Mouse (Mus musculus) CH12.LX (cell line): Measurements from ENCODE around the gene Ric8a. TPM values are rescaled to one million over a fixed set of nuclear protein-coding genes. Genes with fewer than 3 reads are reported as not detected.

Experiments
- DNase-seq: peaks from one replicate; pipeline ENCODE4 v3.0.0-alpha.2; 2013; ENCODE audit errors: extremely low read depth
- H3K27ac ChIP-seq: 2 replicates; pipeline ENCODE4 v1.5.1; 2012; ENCODE audit warnings: low read depth, mild to moderate bottlenecking, control low read depth, moderate library complexity; ENCODE audit not compliant: insufficient read depth
- H3K27me3 ChIP-seq: replicated peaks from 2 replicates; pipeline ENCODE3; 2012; ENCODE audit warnings: inconsistent platforms
- H3K36me3 ChIP-seq, 2 experiments: replicated peaks in 1 of 2; 2 replicates each; pipeline versions ENCODE3 to v1.6.1; 2012; ENCODE audit warnings: inconsistent platforms in 1 of 2, low read length in 1 of 2, mild to moderate bottlenecking in 1 of 2, mixed read lengths in 1 of 2, moderate library complexity in 1 of 2; ENCODE audit not compliant: control insufficient read depth in 1 of 2, insufficient read depth in 1 of 2
- H3K4me1 ChIP-seq, 2 experiments: 2 replicates each; pipeline ENCODE4 v1.6.1; 2012; ENCODE audit warnings: inconsistent platforms in 1 of 2, moderate library complexity in 1 of 2; ENCODE audit not compliant: insufficient read depth in 2 of 2, control insufficient read depth in 1 of 2
- H3K4me2 ChIP-seq: 2 replicates; pipeline ENCODE4 v1.6.1; 2012; ENCODE audit warnings: low read depth, mild to moderate bottlenecking, control low read depth; ENCODE audit not compliant: poor library complexity, insufficient read depth, severe bottlenecking
- H3K4me3 ChIP-seq, 3 experiments: fragments of 150-350 bp in 1 of 3; sonication (generic) in 1 of 3; replicated peaks in 1 of 3; 2 replicates each; pipeline versions ENCODE3 to v1.5.1; 2011 to 2012; ENCODE audit warnings: low read depth in 2 of 3, low read length in 2 of 3, mild to moderate bottlenecking in 2 of 3, moderate library complexity in 2 of 3, control low read depth in 1 of 3, improper control_type of control experiment in 1 of 3, inconsistent platforms in 1 of 3, mixed read lengths in 1 of 3; ENCODE audit not compliant: poor library complexity in 1 of 3
- H3K79me2 ChIP-seq: replicated peaks from 2 replicates; pipeline ENCODE4 v1.6.1; 2012; ENCODE audit warnings: mild to moderate bottlenecking, moderate library complexity; ENCODE audit not compliant: control insufficient read depth, poor library complexity, insufficient read depth, severe bottlenecking; ENCODE audit errors: extremely low read depth
- H3K9ac ChIP-seq: 2 replicates; pipeline ENCODE4 v1.6.1; 2012; ENCODE audit warnings: low read depth, mild to moderate bottlenecking, control low read depth, moderate library complexity; ENCODE audit not compliant: insufficient read depth
- H3K9me3 ChIP-seq: replicated peaks from 2 replicates; pipeline ENCODE3; 2012; ENCODE audit warnings: low read length, inconsistent platforms, mixed read lengths
- BHLHE40 ChIP-seq: IDR thresholded peaks from 2 replicates; pipeline ENCODE4 v1.6.1; 2011; ENCODE audit warnings: mild to moderate bottlenecking, low read depth, low read length, improper control_type of control experiment
- CHD1 ChIP-seq: IDR thresholded peaks from 2 replicates; pipeline ENCODE4 v1.6.1; 2012; ENCODE audit warnings: low read depth, low read length, improper control_type of control experiment, inconsistent platforms
- CTCF ChIP-seq, 2 experiments: IDR thresholded peaks in 1 of 2; conservative IDR thresholded peaks in 1 of 2; 2 replicates each; pipeline ENCODE4 v1.5.1; 2011 to 2012; ENCODE audit warnings: low read depth in 2 of 2, low read length in 2 of 2, improper control_type of control experiment in 1 of 2, inconsistent platforms in 1 of 2, mild to moderate bottlenecking in 1 of 2, moderate library complexity in 1 of 2
- E2F4 ChIP-seq: IDR thresholded peaks from 2 replicates; pipeline ENCODE4 v1.6.1; 2011; ENCODE audit warnings: low read depth, low read length, improper control_type of control experiment; ENCODE audit not compliant: insufficient replicate concordance
- ELF1 ChIP-seq: IDR thresholded peaks from 2 replicates; pipeline ENCODE4 v1.6.1; 2014; ENCODE audit warnings: low read depth, mild to moderate bottlenecking, inconsistent platforms, low read length, improper control_type of control experiment
- EP300 ChIP-seq: IDR thresholded peaks from 2 replicates; pipeline ENCODE4 v1.6.1; 2011; ENCODE audit warnings: low read length, improper control_type of control experiment
- GABPA ChIP-seq: IDR thresholded peaks from 2 replicates; pipeline ENCODE4 v1.6.1; 2012; ENCODE audit warnings: low read depth, low read length, improper control_type of control experiment, inconsistent platforms; ENCODE audit not compliant: insufficient replicate concordance
- HCFC1 ChIP-seq: IDR thresholded peaks from 2 replicates; pipeline ENCODE4 v1.6.1; 2012; ENCODE audit warnings: low read depth, mild to moderate bottlenecking, inconsistent platforms, low read length, improper control_type of control experiment
- IRF4 ChIP-seq: IDR thresholded peaks from 2 replicates; pipeline ENCODE4 v1.6.1; 2014; ENCODE audit warnings: low read depth, mild to moderate bottlenecking, inconsistent platforms, low read length, improper control_type of control experiment
- JUND ChIP-seq: conservative IDR thresholded peaks from 2 replicates; pipeline ENCODE4 v1.6.1; 2011; ENCODE audit warnings: low read depth, low read length, improper control_type of control experiment
- MAFK ChIP-seq: IDR thresholded peaks from 2 replicates; pipeline ENCODE4 v1.6.1; 2011; ENCODE audit warnings: low read length, improper control_type of control experiment; ENCODE audit not compliant: insufficient replicate concordance
- MEF2A ChIP-seq: IDR thresholded peaks from 2 replicates; pipeline ENCODE4 v1.6.1; 2014; ENCODE audit warnings: low read depth, mild to moderate bottlenecking, inconsistent platforms, low read length, improper control_type of control experiment, borderline replicate concordance
- MYC ChIP-seq: IDR thresholded peaks from 2 replicates; pipeline ENCODE4 v1.6.1; 2011; ENCODE audit warnings: low read depth, mild to moderate bottlenecking, improper control_type of control experiment, low read length
- NELFE ChIP-seq: IDR thresholded peaks from 2 replicates; pipeline ENCODE4 v1.6.1; 2011; ENCODE audit warnings: low read depth, low read length, improper control_type of control experiment
- NRF1 ChIP-seq: IDR thresholded peaks from 2 replicates; pipeline ENCODE4 v1.6.1; 2014; ENCODE audit warnings: low read depth, mild to moderate bottlenecking, inconsistent platforms, low read length, improper control_type of control experiment, moderate library complexity
- POLR2A ChIP-seq: IDR thresholded peaks from 2 replicates; pipeline ENCODE4 v1.6.1; 2011; ENCODE audit warnings: low read depth, mild to moderate bottlenecking, improper control_type of control experiment, low read length
- SIN3A ChIP-seq: IDR thresholded peaks from 2 replicates; pipeline ENCODE4 v1.6.1; 2012; ENCODE audit warnings: low read length, improper control_type of control experiment, inconsistent platforms
- SMC3 ChIP-seq: IDR thresholded peaks from 2 replicates; pipeline ENCODE4 v1.6.1; 2011; ENCODE audit warnings: low read depth, low read length, improper control_type of control experiment
- TCF12 ChIP-seq: IDR thresholded peaks from 2 replicates; pipeline ENCODE4 v1.6.1; 2014; ENCODE audit warnings: low read depth, mild to moderate bottlenecking, inconsistent platforms, low read length, improper control_type of control experiment
- UBTF ChIP-seq: IDR thresholded peaks from 2 replicates; pipeline ENCODE4 v1.6.1; 2012; ENCODE audit warnings: low read depth, mild to moderate bottlenecking, inconsistent platforms, low read length, improper control_type of control experiment, moderate library complexity
- USF2 ChIP-seq: conservative IDR thresholded peaks from 2 replicates; pipeline ENCODE4 v1.6.1; 2011; ENCODE audit warnings: low read depth, low read length, improper control_type of control experiment
- ZKSCAN1 ChIP-seq: IDR thresholded peaks from 2 replicates; pipeline ENCODE4 v1.6.1; 2012; ENCODE audit warnings: low read depth, inconsistent platforms, low read length, improper control_type of control experiment, borderline replicate concordance
- dilution Hi-C: fragments of 300-500 bp; cut with MboI; formaldehyde crosslinking; loops from 2 replicates; pipeline ENCODE4 v1.14.3; 2020; ENCODE audit warnings: low sequenced_read_pairs; ENCODE audit not compliant: extremely low pct_unique_long_range_greater_than_20kb, extremely low pct_ligation_motif_present
- in situ Hi-C: fragments of 300-500 bp; cut with MboI; formaldehyde crosslinking; loops from 3 replicates; pipeline ENCODE4 v1.14.3; 2019; ENCODE audit warnings: low sequenced_read_pairs, low pct_ligation_motif_present, low pct_unique_long_range_greater_than_20kb, mixed read lengths
- polyA plus RNA-seq: library from polyadenylated mRNA; unstranded; fragments of >175 nt; gene quantifications from 2 replicates; pipeline ENCODE4 v1.2.1, GENCODE M21; 2012; ENCODE audit warnings: low read depth; ENCODE audit not compliant: insufficient read length
- total RNA-seq, 2 experiments: library from RNA; depleted of rRNA; stranded (reverse); fragments of 300-350 nt in 1 of 2; fragments of >200 nt in 1 of 2; gene quantifications; 2 replicates each; pipeline ENCODE4 v1.2.3; 2012 to 2014

Ric8a gene
- total and polyA plus RNA-seq, 3 experiments: 54.2 to 80.9 (median 61.9) TPM

DNA sequence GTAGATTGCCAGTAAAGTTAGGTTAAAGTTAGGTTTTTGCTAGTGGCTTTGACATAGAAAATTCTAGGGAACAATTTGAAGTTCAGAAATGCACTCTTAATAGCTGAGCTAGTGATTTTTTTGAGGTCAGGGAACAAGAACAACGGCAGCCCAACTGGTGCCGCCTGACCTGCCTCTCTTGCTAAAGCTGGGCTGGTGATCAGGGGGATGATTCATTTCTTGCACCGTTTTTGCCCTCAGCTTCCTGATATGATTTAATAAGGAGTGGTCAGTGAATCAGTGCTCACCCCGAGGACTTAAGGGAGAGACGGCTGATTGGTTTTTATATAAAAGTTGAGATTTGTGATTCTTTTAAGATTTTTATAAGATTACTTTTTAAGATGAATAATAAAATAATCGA, 25.3 kb upstream of the Ric8a start:
- Histone ChIP-seq H3K4me2 (no peak overlapping the region), H3K9me3 (no peaks in the 10 kb centered on the region), H3K4me3 (no peak overlapping the region), H3K36me3 (no peaks in the 10 kb centered on the region)
- in situ Hi-C loops (loop anchor here (25.0 kb wide), 1 partner anchor 744 kb away; the partner anchor contains the start of genes Caly and Prap1), dilution Hi-C loops (no loop called here)
- TF ChIP-seq USF2 (no peak), NELFE (no peak), EP300 (no peak), SIN3A (no peak), CTCF (conservative IDR thresholded peaks at IDR 0.05 in 1 of 2, IDR thresholded peaks at IDR 0.05 in 1 of 2; ENCODE audit: low read depth in 2 of 2, low read length in 2 of 2) (no peak), TCF12 (no peak), HCFC1 (no peak), E2F4 (no peak), CHD1 (no peak), POLR2A (no peak), ZKSCAN1 (no peak), NRF1 (no peak), MEF2A (no peak), ELF1 (no peak), SMC3 (no peak), MAFK (no peak), BHLHE40 (no peak), GABPA (no peak), UBTF (no peak), IRF4 (no peak)
- TF ChIP-seq, all 38 proteins: peak for 0
- Histone ChIP-seq H3K27ac (no peak overlapping the region), H3K9ac (no peak overlapping the region), H3K79me2 (no peaks in the 10 kb centered on the region), H3K27me3 (peaks cover 75% of the 10 kb centered on the region), H3K4me1 (no peaks in the 10 kb centered on the region; a peak in 1 of 4 replicates)
- no peak for DNase-seq

DNA sequence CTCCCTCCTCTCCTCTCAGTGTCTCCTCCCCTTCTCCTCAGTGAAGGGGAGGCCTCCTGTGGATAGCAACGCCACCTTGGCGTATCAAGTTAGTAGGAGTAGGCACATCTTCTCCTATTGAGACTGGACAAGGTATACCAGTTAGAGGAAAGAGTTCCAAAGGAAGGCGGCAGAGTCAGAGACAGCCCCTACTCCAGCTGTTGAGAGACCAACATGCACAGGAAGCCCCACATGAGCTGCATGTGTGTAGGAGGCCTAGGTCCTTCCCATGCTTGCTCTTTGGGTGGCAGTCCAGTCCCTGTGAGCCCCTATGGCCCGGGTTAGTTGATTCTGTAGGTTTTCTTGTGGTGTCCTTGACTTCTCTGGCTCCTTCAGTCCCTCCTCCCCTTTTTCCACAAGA, 23.4 kb upstream of the Ric8a start:
- H3K9me3 ChIP-seq: no peaks in the 10 kb centered on the region
- no peak overlapping the region for H3K27ac ChIP-seq
- H3K36me3 ChIP-seq: no peaks in the 10 kb centered on the region
- no peaks in the 10 kb centered on the region for H3K79me2 ChIP-seq
- H3K27me3 ChIP-seq: peaks cover 77% of the 10 kb centered on the region
- no peak overlapping the region for H3K4me2 ChIP-seq
- dilution Hi-C loops (no loop called here), in situ Hi-C loops (loop anchor here (25.0 kb wide), 1 partner anchor 746 kb away; the partner anchor contains the start of genes Caly and Prap1)
- no peak overlapping the region for H3K4me3 ChIP-seq
- H3K9ac ChIP-seq: no peak overlapping the region
- DNase-seq: no peak
- no peaks in the 10 kb centered on the region for H3K4me1 ChIP-seq
- TF ChIP-seq SIN3A: no peak
- TF ChIP-seq JUND: no peak
- TF ChIP-seq MYC: no peak
- TF ChIP-seq UBTF: no peak
